Mouse (Mus musculus) heart, postnatal 0 days (tissue): ENCODE measurements around the gene Ass1.

Source experiments
- CTCF ChIP-seq: IDR thresholded peaks from 2 replicates; pipeline ENCODE4 v1.5.1; 2016; ENCODE audit warnings: antibody characterized with exemption, control low read depth, low read depth
- EP300 ChIP-seq: IDR thresholded peaks from 2 replicates; pipeline ENCODE4 v1.6.1; 2016; ENCODE audit warnings: antibody characterized with exemption, low read depth

GRCm38 (mm10) chr2:31530201-31530600, 60.2 kb downstream of the Ass1 start:
- TF ChIP-seq CTCF = no peak
- no peak for TF ChIP-seq EP300
